Mouse (Mus musculus) megakaryocyte, adult 5-6 weeks (primary cell): ENCODE data around the gene Rtraf. TPM values are rescaled to one million over a fixed set of nuclear protein-coding genes. Genes with fewer than 3 reads are reported as not detected.

Experiments
- total RNA-seq, 2 experiments: library from RNA; stranded (forward) in 1 of 2; stranded (reverse) in 1 of 2; fragments of 153-499, 151-499 nt in 1 of 2; fragments of 221-1000, 200-1000 nt in 1 of 2; gene quantifications; 2 replicates each; pipeline versions ENCODE4 v1.2.3 to v1.2.4; 2015 to 2017

Gene Rtraf
- total RNA-seq, 2 experiments from 2014 or later: 108 to 137 TPM

Other genes with a start within 250 kb of the Rtraf start
- 0.13 TPM in 1 of 2 replicates, not detected in the other for gene Gm2237, start 238.7 kb downstream of the Rtraf start, total RNA-seq (2015)
- gene Gm2237, start 238.7 kb downstream of the Rtraf start, total RNA-seq (2017): not detected in 2 replicates
- gene Gm5458, start 221.2 kb downstream of the Rtraf start, total RNA-seq (2015): not detected in 2 replicates
- not detected in 2 replicates for gene Gm5458, start 221.2 kb downstream of the Rtraf start, total RNA-seq (2017)
- gene Nid2, start 72.6 kb downstream of the Rtraf start, total RNA-seq (2015): 0.27 and 0.34 TPM in 2 replicates
- gene Nid2, start 72.6 kb downstream of the Rtraf start, total RNA-seq (2017): 0.45 and 2.2 TPM in 2 replicates
- gene Gng2, start 153.8 kb upstream of the Rtraf start, total RNA-seq (2015): 165 and 177 TPM in 2 replicates
- gene Gng2, start 153.8 kb upstream of the Rtraf start, total RNA-seq (2017): 74.5 and 87.6 TPM in 2 replicates